Mouse (Mus musculus) heart, embryonic 15.5 days (tissue): Measurements from ENCODE around the gene Dusp12. TPM values are rescaled to one million over a fixed set of nuclear protein-coding genes. Genes with fewer than 3 reads are reported as not detected.
A peak's percentile ranks its signal among the peaks of the same experiment; 100 is the strongest.

Experiments used
- ATAC-seq: fragments of 200-750 bp; cut with Nextera tagmentation; replicated peaks from 2 replicates; pipeline ENCODE4 v1.8.0; 2017; ENCODE audit warnings: low read depth, moderate TSS enrichment; ENCODE audit not compliant: insufficient number of reproducible peaks, insufficient read depth, low FRiP score
- H3K27ac ChIP-seq: fragments of 300-500 bp; sonication (generic); 2 replicates; pipeline ENCODE4 v1.5.1; 2015; ENCODE audit warnings: mild to moderate bottlenecking, inconsistent platforms
- H3K27me3 ChIP-seq: fragments of 300-500 bp; sonication (generic); 2 replicates; pipeline ENCODE4 v1.6.1; 2015; ENCODE audit warnings: inconsistent platforms
- H3K36me3 ChIP-seq: fragments of 300-500 bp; sonication (generic); 2 replicates; pipeline ENCODE4 v1.6.1; 2015; ENCODE audit warnings: mild to moderate bottlenecking, inconsistent platforms
- H3K4me1 ChIP-seq: fragments of 300-500 bp; sonication (generic); replicated peaks from 2 replicates; pipeline ENCODE4 v1.6.1; 2015; ENCODE audit warnings: inconsistent platforms
- H3K4me2 ChIP-seq: fragments of 300-500 bp; sonication (generic); 2 replicates; pipeline ENCODE4 v1.6.1; 2015; ENCODE audit warnings: inconsistent platforms, mild to moderate bottlenecking, moderate library complexity
- H3K4me3 ChIP-seq: fragments of 300-500 bp; sonication (generic); 2 replicates; pipeline ENCODE4 v1.5.1; 2015; ENCODE audit warnings: mild to moderate bottlenecking, inconsistent platforms
- H3K9ac ChIP-seq: fragments of 300-500 bp; sonication (generic); 2 replicates; pipeline ENCODE4 v1.6.1; 2015; ENCODE audit warnings: mild to moderate bottlenecking, inconsistent platforms
- H3K9me3 ChIP-seq: fragments of 300-500 bp; sonication (generic); replicated peaks from 2 replicates; pipeline ENCODE4 v1.6.1; 2016; ENCODE audit warnings: inconsistent platforms
- WGBS: fragments of 180-500 bp; shearing (Covaris S2); methylation state at CpG from one replicate; pipeline ENCODE4 v1.1.7; 2015; ENCODE audit warnings: mixed read lengths; 5-methylcytosine and 5-hydroxymethylcytosine counted together
- polyA plus RNA-seq: library from polyadenylated mRNA; unstranded; fragments of >200 nt; fragmentation: Nextera tagmentation; extraction: Ambion mirVana; gene quantifications from 2 replicates; pipeline ENCODE4 v1.2.1, GENCODE M21; 2015

Gene Dusp12
- polyA plus RNA-seq, 1 experiment from 2014 or later = 23.0 TPM

GRCm38 (mm10) chr1:170894603-170895602 is 9.6 kb upstream of the Dusp12 start:
- Histone ChIP-seq H3K4me1 (no peaks in the 10 kb centered on the region), H3K9ac (no peak overlapping the region), H3K9me3 (no peaks in the 10 kb centered on the region), H3K27me3 (peaks cover 11% of the 10 kb centered on the region; the same call in 1 of the 2 replicates), H3K4me2 (no peak overlapping the region), H3K27ac (no peak overlapping the region), H3K4me3 (no peak overlapping the region), H3K36me3 (no peaks in the 10 kb centered on the region)
- 61% methylated on average over 9 of the region's 9 CpGs for WGBS
- no peak for ATAC-seq

- H3K9me3 ChIP-seq = no peaks in the 10 kb centered on the region
- H3K27ac ChIP-seq = no peak overlapping the region
- no peak overlapping the region for H3K4me3 ChIP-seq
- no peak overlapping the region for H3K9ac ChIP-seq
- 47% methylated on average over 1 of the region's 1 CpGs for WGBS
- H3K4me2 ChIP-seq = no peak overlapping the region
- ATAC-seq = no peak
- H3K4me1 ChIP-seq = no peaks in the 10 kb centered on the region
- no peaks in the 10 kb centered on the region for H3K36me3 ChIP-seq
- H3K27me3 ChIP-seq = peaks cover 5% of the 10 kb centered on the region; the same call in 1 of the 2 replicates
Measured at GRCm38 (mm10) chr1:170892279-170892678, 6.9 kb upstream of the Dusp12 start.

- no peak overlapping the region for H3K4me2 ChIP-seq
- H3K36me3 ChIP-seq = no peaks in the 10 kb centered on the region
- H3K27me3 ChIP-seq = 0 out of 2 replicates have a peak, but pooled peaks cover 1% of the 10 kb centered on the region
- no peak overlapping the region for H3K4me3 ChIP-seq
- 54% methylated on average over 2 of the region's 2 CpGs for WGBS
- H3K4me1 ChIP-seq = no peaks in the 10 kb centered on the region
- no peak for ATAC-seq
- no peak overlapping the region for H3K9ac ChIP-seq
- H3K27ac ChIP-seq = no peak overlapping the region
- H3K9me3 ChIP-seq = no peaks in the 10 kb centered on the region
Measured at GRCm38 (mm10) chr1:170891646-170892045, 6.3 kb upstream of the Dusp12 start.

- 81% methylated on average over 4 of the region's 4 CpGs for WGBS
- peaks cover 6% of the 10 kb centered on the region for H3K4me1 ChIP-seq
- no peaks in the 10 kb centered on the region for H3K27me3 ChIP-seq
- no peak overlapping the region for H3K9ac ChIP-seq
- ATAC-seq = no peak
- H3K4me3 ChIP-seq = no peak overlapping the region
- H3K36me3 ChIP-seq = no peaks in the 10 kb centered on the region
- no peak overlapping the region for H3K27ac ChIP-seq
- no peaks in the 10 kb centered on the region for H3K9me3 ChIP-seq
- H3K4me2 ChIP-seq = no peak overlapping the region
Measured at GRCm38 (mm10) chr1:170889310-170889709, 4.0 kb upstream of the Dusp12 start.

- H3K4me3 ChIP-seq = no peak overlapping the region
- ATAC-seq = no peak
- H3K36me3 ChIP-seq = no peaks in the 10 kb centered on the region; the same call in 1 of the 2 replicates
- peaks cover 17% of the 10 kb centered on the region for H3K4me1 ChIP-seq
- 45% methylated on average over 6 of the region's 6 CpGs for WGBS
- H3K9ac ChIP-seq = no peak overlapping the region
- no peak overlapping the region for H3K4me2 ChIP-seq
- no peak overlapping the region for H3K27ac ChIP-seq
- H3K27me3 ChIP-seq = no peaks in the 10 kb centered on the region
- H3K9me3 ChIP-seq = no peaks in the 10 kb centered on the region
Measured at GRCm38 (mm10) chr1:170886044-170886458, 711 bp upstream of the Dusp12 start.

- Histone ChIP-seq H3K9ac (peak overlapping the region; percentile 79), H3K4me1 (peaks cover 17% of the 10 kb centered on the region), H3K4me2 (peak overlapping the region; percentile 76), H3K36me3 (peaks cover 15% of the 10 kb centered on the region), H3K4me3 (peak overlapping the region; percentile 80), H3K27me3 (no peaks in the 10 kb centered on the region), H3K27ac (no peak overlapping the region), H3K9me3 (no peaks in the 10 kb centered on the region)
- WGBS = 22% methylated on average over 8 of the region's 8 CpGs
- no peak for ATAC-seq
Measured at GRCm38 (mm10) chr1:170884390-170884789, 950 bp downstream of the Dusp12 start.

- 78% methylated on average over 5 of the region's 5 CpGs for WGBS
- H3K27ac ChIP-seq = no peak overlapping the region
- no peak overlapping the region for H3K4me3 ChIP-seq
- H3K4me2 ChIP-seq = no peak overlapping the region
- H3K9ac ChIP-seq = no peak overlapping the region
- H3K36me3 ChIP-seq = peaks cover 20% of the 10 kb centered on the region
- no peaks in the 10 kb centered on the region for H3K9me3 ChIP-seq
- no peak for ATAC-seq
- H3K4me1 ChIP-seq = peaks cover 17% of the 10 kb centered on the region
- no peaks in the 10 kb centered on the region for H3K27me3 ChIP-seq
Measured at GRCm38 (mm10) chr1:170882915-170883485, 2.3 kb downstream of the Dusp12 start.

- Histone ChIP-seq H3K9ac (no peak overlapping the region), H3K4me3 (no peak overlapping the region), H3K27me3 (no peaks in the 10 kb centered on the region), H3K36me3 (peaks cover 31% of the 10 kb centered on the region), H3K4me2 (no peak overlapping the region), H3K27ac (0 out of 2 replicates have a peak overlapping the region, but pooled peaks have one; percentile 24), H3K9me3 (no peaks in the 10 kb centered on the region), H3K4me1 (peaks cover 4% of the 10 kb centered on the region)
- 55% methylated on average over 5 of the region's 5 CpGs for WGBS
- no peak for ATAC-seq
Measured at GRCm38 (mm10) chr1:170876906-170877305, 8.4 kb downstream of the Dusp12 start.

GRCm38 (mm10) chr1:170875676-170876075 is 9.7 kb downstream of the Dusp12 start:
- no peak for ATAC-seq

GRCm38 (mm10) chr1:170871961-170872360 is 13.4 kb downstream of the Dusp12 start:
- no peak overlapping the region for H3K9ac ChIP-seq
- no peak overlapping the region for H3K4me2 ChIP-seq
- 93% methylated on average over 2 of the region's 2 CpGs for WGBS
- H3K4me1 ChIP-seq = peaks cover 4% of the 10 kb centered on the region
- H3K27me3 ChIP-seq = no peaks in the 10 kb centered on the region
- ATAC-seq = no peak
- peaks cover 11% of the 10 kb centered on the region for H3K36me3 ChIP-seq
- no peaks in the 10 kb centered on the region for H3K9me3 ChIP-seq
- H3K27ac ChIP-seq = no peak overlapping the region
- no peak overlapping the region for H3K4me3 ChIP-seq

More at GRCm38 (mm10) chr1:170875676-170876075, 9.7 kb downstream of the Dusp12 start:
- no peaks in the 10 kb centered on the region for H3K27me3 ChIP-seq
- peaks cover 27% of the 10 kb centered on the region for H3K36me3 ChIP-seq
- H3K27ac ChIP-seq = no peak overlapping the region
- no peak overlapping the region for H3K9ac ChIP-seq
- WGBS = 81% methylated on average over 3 of the region's 3 CpGs
- no peak overlapping the region for H3K4me3 ChIP-seq
- peaks cover 4% of the 10 kb centered on the region for H3K4me1 ChIP-seq
- H3K4me2 ChIP-seq = no peak overlapping the region
- H3K9me3 ChIP-seq = no peaks in the 10 kb centered on the region

GRCm38 (mm10) chr1:170871402-170871801 is 13.9 kb downstream of the Dusp12 start:
- Histone ChIP-seq H3K9me3 (no peaks in the 10 kb centered on the region), H3K4me1 (peaks cover 7% of the 10 kb centered on the region), H3K36me3 (peaks cover 11% of the 10 kb centered on the region), H3K4me2 (no peak overlapping the region), H3K27ac (no peak overlapping the region), H3K4me3 (no peak overlapping the region), H3K27me3 (no peaks in the 10 kb centered on the region), H3K9ac (no peak overlapping the region)
- no peak for ATAC-seq
- WGBS = 89% methylated on average over 6 of the region's 6 CpGs
